Mouse (Mus musculus) lung, adult 2 months (tissue): ENCODE measurements around the gene Nrcam. TPM values are rescaled to one million over a fixed set of nuclear protein-coding genes. Genes with fewer than 3 reads are reported as not detected.
"Not testable (repeated sequence)": the region's sequence is repeated elsewhere in the genome, so short reads cannot be mapped to it uniquely, and the experiment has no call there.

ENCODE experiments used
- DNase-seq: peaks from one replicate; pipeline ENCODE4 v3.0.0; 2022
- H3K4me1 ChIP-seq: fragments of 200-500 bp; 2 replicates; pipeline ENCODE4 v1.6.1; 2011; ENCODE audit warnings: low read length; ENCODE audit not compliant: control insufficient read depth, insufficient read depth
- H3K4me3 ChIP-seq: fragments of 200-500 bp; replicated peaks from 2 replicates; pipeline ENCODE3; 2011; ENCODE audit warnings: low read depth, mild to moderate bottlenecking, control low read depth, low read length; ENCODE audit errors: extremely low read depth
- CTCF ChIP-seq: fragments of 200-500 bp; IDR thresholded peaks from 2 replicates; pipeline ENCODE4 v1.5.1; 2011; ENCODE audit warnings: mild to moderate bottlenecking, low read length, control low read depth; ENCODE audit not compliant: insufficient read depth
- POLR2A ChIP-seq: fragments of 200-500 bp; IDR thresholded peaks from 2 replicates; pipeline ENCODE4 v1.6.1; 2011; ENCODE audit warnings: low read depth, mild to moderate bottlenecking, control low read depth, low read length, borderline replicate concordance; ENCODE audit errors: extremely low read depth
- WGBS: fragments of 180-500 bp; shearing (Covaris S2); methylation state at CpG from one replicate; pipeline ENCODE4 v1.1.7; 2018; 5-methylcytosine and 5-hydroxymethylcytosine counted together
- polyA plus RNA-seq: library from polyadenylated mRNA; depleted of rRNA; stranded (reverse); fragments of >200 nt; gene quantifications from 2 replicates; pipeline ENCODE4 v1.2.3, GENCODE M21; 2012; rRNA removed

Nrcam gene
- polyA plus RNA-seq, result 2.4 and 4.4 TPM in 2 replicates

- Histone ChIP-seq H3K4me1 (peaks cover 3% of the 10 kb centered on the region; the same call in 1 of the 2 replicates), H3K4me3 (peak within 1 kb of the TSS; percentile 73)
- no peak for TF ChIP-seq CTCF
- no peak for TF ChIP-seq POLR2A
- DNase-seq, result peak; percentile 22
- WGBS, result 5% methylated on average over 74 of the region's 74 CpGs
Measured at GRCm38 (mm10) chr12:44328381-44329315, at the start of gene Nrcam. TSS of gene Nrcam (plus strand) at chr12:44328885.

- H3K4me3 ChIP-seq, DNase-seq, H3K4me1 ChIP-seq: not testable (repeated sequence)
- 54% methylated on average over 2 of the region's 2 CpGs for WGBS
Measured at GRCm38 (mm10) chr12:44280147-44280546, 48.5 kb upstream of the Nrcam start.

DNA sequence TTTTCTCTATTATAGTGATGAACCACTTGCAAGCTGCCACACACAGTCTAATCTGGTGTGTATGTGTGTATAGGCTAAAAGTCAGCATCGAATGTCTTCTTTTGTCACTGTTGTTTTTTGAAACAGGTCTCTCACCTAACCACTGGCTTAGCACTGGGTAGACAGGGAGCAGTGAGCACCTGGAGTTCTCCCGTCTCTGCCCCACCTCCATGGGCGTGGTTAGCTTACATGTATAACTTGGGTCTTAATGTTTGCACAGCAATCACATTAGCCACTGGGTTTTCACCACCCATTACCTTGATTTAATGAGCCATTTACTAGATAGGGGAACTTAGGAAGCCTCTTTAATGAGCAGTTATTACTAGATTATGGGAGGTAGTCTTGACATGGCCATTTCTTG lies 47.2 kb upstream of the Nrcam start:
- Histone ChIP-seq H3K4me1 (peaks cover 5% of the 10 kb centered on the region), H3K4me3 (no peak overlapping the region)
- DNase-seq, result no peak
- 72% methylated on average over 3 of the region's 3 CpGs for WGBS
- TF ChIP-seq POLR2A, result no peak
- TF ChIP-seq CTCF, result no peak

GRCm38 (mm10) chr12:44283378-44283777 lies 45.3 kb upstream of the Nrcam start:
- TF ChIP-seq POLR2A, result no peak
- TF ChIP-seq CTCF, result no peak
- no peak for DNase-seq
- 36% methylated on average over 9 of the region's 9 CpGs for WGBS
- H3K4me3 ChIP-seq, result no peak overlapping the region
- peaks cover 5% of the 10 kb centered on the region for H3K4me1 ChIP-seq

DNA sequence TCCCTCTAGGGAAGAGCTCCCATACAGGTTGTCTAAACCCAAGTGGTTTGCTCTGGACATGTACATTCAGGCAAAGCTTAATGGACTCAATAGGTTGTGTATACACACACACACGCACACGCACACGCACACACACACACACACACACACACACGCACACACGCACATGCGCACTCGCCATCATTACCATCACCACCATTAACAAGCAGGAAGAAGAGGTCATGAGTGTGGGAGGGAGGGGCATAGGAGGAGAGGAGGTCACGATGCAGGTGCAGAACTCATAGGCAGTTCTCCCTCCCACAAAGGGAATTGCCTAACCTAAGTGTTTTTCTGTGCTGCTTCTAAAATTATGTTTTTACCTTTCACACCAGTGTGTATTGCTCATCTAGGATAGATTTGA lies 41.7 kb upstream of the Nrcam start:
- no peak for DNase-seq
- TF ChIP-seq CTCF, result no peak
- no peak for TF ChIP-seq POLR2A
- Histone ChIP-seq H3K4me3 (no peak overlapping the region), H3K4me1 (peaks cover 2% of the 10 kb centered on the region)
- WGBS, result 89% methylated on average over 8 of the region's 8 CpGs

DNA sequence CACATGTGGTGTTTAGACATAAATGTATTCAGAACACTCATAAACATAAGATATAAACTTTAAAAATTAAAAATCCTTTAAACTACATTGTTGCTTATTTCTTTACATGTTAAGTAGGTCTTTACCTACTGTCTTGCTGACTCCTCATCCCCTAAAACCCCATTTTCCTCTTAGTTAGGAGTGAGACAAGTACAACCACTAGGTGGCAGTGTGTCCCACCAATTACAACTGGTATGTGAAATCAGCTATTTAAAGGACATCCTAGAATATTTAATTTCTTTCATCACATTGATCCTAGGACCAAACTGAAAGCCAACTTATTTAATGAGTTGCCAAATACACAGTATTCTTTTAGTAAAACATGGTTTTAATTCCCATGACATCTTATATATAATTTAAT lies 36.4 kb upstream of the Nrcam start:
- H3K4me3 ChIP-seq, result no peak overlapping the region
- peak; percentile 40 for DNase-seq
- no peaks in the 10 kb centered on the region for H3K4me1 ChIP-seq
- TF ChIP-seq CTCF (peak; percentile 35; the same call in 1 of the 2 replicates), POLR2A (no peak)

DNA sequence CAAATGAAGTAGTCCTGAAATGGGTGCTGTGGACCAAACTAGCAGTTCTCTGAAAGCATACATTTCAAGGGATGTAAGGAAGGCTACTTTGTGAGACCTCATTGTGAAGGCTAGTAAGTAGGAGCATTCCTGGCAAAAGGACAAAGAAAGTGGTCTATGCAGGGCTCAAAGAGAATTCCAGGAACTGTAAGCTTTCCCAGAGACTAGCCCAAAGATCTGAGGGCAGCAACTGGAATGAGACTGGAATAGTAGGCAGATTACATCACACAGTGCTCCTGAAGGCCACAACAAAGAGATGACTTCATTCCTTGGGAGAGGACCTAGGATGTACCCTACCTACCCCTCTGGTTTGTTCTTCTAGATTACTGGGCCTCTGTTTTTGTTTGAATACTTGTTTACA lies 27.9 kb upstream of the Nrcam start:
- peaks cover 2% of the 10 kb centered on the region; the same call in 1 of the 2 replicates for H3K4me1 ChIP-seq
- DNase-seq, result no peak
- no peak overlapping the region for H3K4me3 ChIP-seq
- TF ChIP-seq CTCF (no peak), POLR2A (no peak)

- H3K4me3 ChIP-seq, result no peak overlapping the region
- TF ChIP-seq CTCF (no peak), POLR2A (no peak)
- DNase-seq, result no peak
- 76% methylated on average over 1 of the region's 1 CpGs for WGBS
- H3K4me1 ChIP-seq, result peaks cover 2% of the 10 kb centered on the region; the same call in 1 of the 2 replicates
Measured at GRCm38 (mm10) chr12:44304012-44304411, 24.7 kb upstream of the Nrcam start.

DNA sequence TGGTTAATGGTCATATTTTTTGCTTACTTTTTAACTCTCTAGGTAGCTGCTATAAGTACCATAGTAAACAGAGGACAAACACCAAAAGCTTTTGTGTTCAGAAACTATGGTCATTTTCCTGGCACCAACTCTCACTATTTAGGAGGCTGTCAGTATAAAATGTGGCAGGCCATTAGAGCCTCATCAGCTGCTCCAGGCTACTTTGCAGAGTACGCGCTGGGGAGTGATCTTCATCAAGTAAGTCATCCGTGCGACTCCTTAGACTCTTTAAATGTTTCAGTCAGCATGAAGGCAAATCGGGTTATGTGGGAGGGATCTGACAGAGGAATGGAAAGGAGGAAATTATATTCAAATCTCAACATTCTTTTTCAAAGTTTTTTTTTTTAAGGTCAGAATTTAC lies 23.8 kb upstream of the Nrcam start:
- peaks cover 2% of the 10 kb centered on the region; the same call in 1 of the 2 replicates for H3K4me1 ChIP-seq
- no peak for TF ChIP-seq POLR2A
- TF ChIP-seq CTCF, result no peak
- H3K4me3 ChIP-seq, result no peak overlapping the region
- no peak for DNase-seq
- 78% methylated on average over 5 of the region's 5 CpGs for WGBS

GRCm38 (mm10) chr12:44308221-44308620 lies 20.5 kb upstream of the Nrcam start:
- TF ChIP-seq POLR2A, result no peak
- TF ChIP-seq CTCF, result no peak
- Histone ChIP-seq H3K4me1 (no peaks in the 10 kb centered on the region), H3K4me3 (no peak overlapping the region)
- no peak for DNase-seq
- WGBS, result 87% methylated on average over 3 of the region's 3 CpGs
